Mouse (Mus musculus) small intestine, adult 2 months (tissue): ENCODE data around the gene Mb. TPM values are rescaled to one million over a fixed set of nuclear protein-coding genes. Genes with fewer than 3 reads are reported as not detected.

ENCODE experiments used
- H3K27ac ChIP-seq: fragments of 200-500 bp; 2 replicates; pipeline ENCODE4 v1.5.1; 2012; ENCODE audit warnings: low read depth, low read length, control low read depth, inconsistent platforms; ENCODE audit not compliant: insufficient read depth
- H3K27me3 ChIP-seq: fragments of 200-500 bp; 2 replicates; pipeline ENCODE4 v1.6.1; 2012; ENCODE audit warnings: mild to moderate bottlenecking, moderate library complexity, low read length, inconsistent platforms; ENCODE audit not compliant: control insufficient read depth, insufficient read depth
- H3K36me3 ChIP-seq: fragments of 200-500 bp; 2 replicates; pipeline ENCODE4 v1.6.1; 2012; ENCODE audit warnings: mild to moderate bottlenecking, low read length, control low read depth, inconsistent platforms; ENCODE audit not compliant: control insufficient read depth, insufficient read depth
- H3K4me1 ChIP-seq: fragments of 200-500 bp; 2 replicates; pipeline ENCODE4 v1.6.1; 2012; ENCODE audit warnings: low read length, inconsistent platforms, mixed read lengths; ENCODE audit not compliant: control insufficient read depth, insufficient read depth, insufficient read length
- H3K4me3 ChIP-seq: fragments of 200-500 bp; 2 replicates; pipeline ENCODE4 v1.5.1; 2012; ENCODE audit warnings: low read depth, mild to moderate bottlenecking, control low read depth, inconsistent platforms, low read length, moderate library complexity
- CTCF ChIP-seq: fragments of 200-500 bp; IDR thresholded peaks from 2 replicates; pipeline ENCODE4 v1.5.1; 2012; ENCODE audit warnings: low read depth, mild to moderate bottlenecking, control low read depth, inconsistent platforms, low read length, moderate library complexity, mixed read lengths; ENCODE audit not compliant: insufficient replicate concordance, insufficient read length; ENCODE audit errors: extremely low read depth
- POLR2A ChIP-seq: fragments of 200-500 bp; IDR thresholded peaks from 2 replicates; pipeline ENCODE4 v1.6.1; 2012; ENCODE audit warnings: low read depth, mild to moderate bottlenecking, control low read depth, inconsistent platforms, low read length, moderate library complexity
- WGBS: fragments of 180-500 bp; shearing (Covaris S2); methylation state at CpG from one replicate; pipeline ENCODE4 v1.1.7; 2018; 5-methylcytosine and 5-hydroxymethylcytosine counted together
- polyA plus RNA-seq: library from polyadenylated mRNA; depleted of rRNA; stranded (reverse); fragments of >200 nt; gene quantifications from 2 replicates; pipeline ENCODE4 v1.2.3, GENCODE M21; 2012

Mb gene
- polyA plus RNA-seq, 1 experiment: not detected

DNA sequence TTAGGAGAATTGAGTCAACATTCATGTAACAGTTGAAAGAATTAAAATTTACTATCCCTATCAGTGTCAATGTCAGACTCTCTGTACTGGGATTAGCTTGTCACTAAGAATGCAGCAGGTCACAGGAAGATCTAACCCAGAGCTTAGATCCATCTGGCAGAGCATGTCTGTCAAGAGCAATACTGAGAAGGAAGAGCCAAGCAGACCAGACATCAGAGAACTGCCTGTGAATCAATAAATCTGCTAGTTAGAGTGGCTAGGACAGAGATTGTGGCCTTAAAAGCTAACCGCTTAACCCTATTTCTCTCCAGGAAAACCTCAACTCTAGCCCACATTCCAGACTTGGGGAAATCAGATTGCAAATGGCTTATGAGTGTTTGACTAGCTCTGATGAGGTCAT lies 36.0 kb upstream of the Mb start:
- Histone ChIP-seq H3K27me3 (no peaks in the 10 kb centered on the region), H3K4me1 (no peaks in the 10 kb centered on the region), H3K4me3 (no peak overlapping the region), H3K27ac (no peak overlapping the region), H3K36me3 (peaks cover 12% of the 10 kb centered on the region)
- WGBS: 94% methylated on average over 1 of the region's 1 CpGs
- no peak for TF ChIP-seq CTCF
- no peak for TF ChIP-seq POLR2A

DNA sequence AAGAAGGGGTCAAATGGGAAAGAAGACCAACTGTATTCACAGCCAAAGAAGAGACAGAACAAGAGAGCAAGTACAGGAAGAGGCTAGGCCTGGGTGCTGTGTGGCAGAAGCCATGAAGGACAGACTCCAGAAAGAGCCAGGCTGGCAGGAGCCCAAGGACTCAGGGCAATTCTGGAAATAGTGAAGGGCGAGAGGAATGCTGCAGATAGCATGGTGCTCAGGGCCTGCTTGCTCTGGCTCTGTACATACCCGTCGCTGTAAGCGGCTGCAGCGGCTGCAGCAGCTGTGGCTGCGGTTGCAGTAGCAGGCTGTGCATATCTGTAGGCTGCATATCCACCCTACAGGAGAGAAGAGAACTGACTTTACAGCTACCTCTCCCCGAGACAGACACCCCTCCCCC lies 35.3 kb upstream of the Mb start:
- WGBS: 88% methylated on average over 7 of the region's 7 CpGs
- no peak overlapping the region for H3K27ac ChIP-seq
- TF ChIP-seq CTCF (no peak), POLR2A (no peak)
- no peaks in the 10 kb centered on the region for H3K4me1 ChIP-seq
- no peak overlapping the region for H3K4me3 ChIP-seq
- peaks cover 12% of the 10 kb centered on the region for H3K36me3 ChIP-seq
- no peaks in the 10 kb centered on the region for H3K27me3 ChIP-seq

DNA sequence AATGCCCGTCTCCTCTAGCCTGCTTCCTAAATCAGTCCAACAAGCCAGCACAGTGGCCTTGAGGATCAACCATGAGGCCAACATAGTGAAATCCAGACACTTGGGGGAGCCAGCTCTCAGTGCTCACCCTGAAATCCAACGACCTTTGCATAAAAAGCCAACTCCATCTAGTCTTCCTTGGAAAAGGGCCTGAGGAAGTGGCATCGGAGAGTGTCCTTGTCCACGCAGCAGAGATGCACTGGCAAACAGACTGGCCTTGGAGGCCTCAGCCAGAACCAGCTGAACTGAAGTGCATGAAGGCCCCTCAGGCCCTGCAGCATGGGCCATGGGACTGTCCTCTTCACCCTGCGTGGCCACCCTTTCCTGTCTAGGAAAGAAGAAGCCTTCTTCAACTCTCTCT lies 31.0 kb upstream of the Mb start:
- no peak for TF ChIP-seq POLR2A
- TF ChIP-seq CTCF: no peak
- no peaks in the 10 kb centered on the region for H3K27me3 ChIP-seq
- peaks cover 19% of the 10 kb centered on the region for H3K36me3 ChIP-seq
- H3K4me1 ChIP-seq: no peaks in the 10 kb centered on the region; the same call in 1 of the 2 replicates
- H3K4me3 ChIP-seq: no peak overlapping the region
- no peak overlapping the region for H3K27ac ChIP-seq
- WGBS: 77% methylated on average over 5 of the region's 5 CpGs

DNA sequence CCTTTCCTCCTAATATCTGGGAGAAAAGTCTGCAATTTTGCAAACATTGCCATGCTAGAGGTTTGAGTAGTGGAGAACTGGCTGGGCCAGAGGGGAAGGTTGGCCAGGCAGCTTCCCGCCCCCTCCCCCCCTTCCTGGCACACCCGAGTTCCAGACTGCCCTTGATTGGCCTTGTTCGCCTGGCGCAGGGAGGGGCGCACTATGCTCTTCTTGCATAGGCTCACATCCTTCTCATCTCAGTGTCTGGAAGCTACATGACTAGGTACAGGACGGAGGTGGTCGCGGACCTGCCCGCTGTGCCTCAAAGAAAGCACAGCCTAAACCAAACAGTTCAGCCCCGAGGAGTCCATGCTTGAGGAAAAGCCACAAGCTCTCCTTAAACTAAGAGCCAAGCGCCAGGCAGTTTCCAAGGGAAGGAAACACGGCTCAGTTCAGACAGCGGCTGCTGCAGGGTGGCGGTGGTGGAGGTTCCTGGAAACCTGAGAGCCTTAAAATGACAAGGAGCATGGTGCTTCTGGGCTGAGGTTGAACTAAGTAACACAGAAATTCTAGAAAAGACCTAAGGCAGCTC lies 30.3 kb upstream of the Mb start:
- peaks cover 16% of the 10 kb centered on the region for H3K36me3 ChIP-seq
- H3K27me3 ChIP-seq: no peaks in the 10 kb centered on the region
- no peak for TF ChIP-seq CTCF
- no peak for TF ChIP-seq POLR2A
- no peak overlapping the region for H3K4me3 ChIP-seq
- 82% methylated on average over 14 of the region's 14 CpGs for WGBS
- H3K4me1 ChIP-seq: no peaks in the 10 kb centered on the region; the same call in 1 of the 2 replicates
- H3K27ac ChIP-seq: no peak overlapping the region

DNA sequence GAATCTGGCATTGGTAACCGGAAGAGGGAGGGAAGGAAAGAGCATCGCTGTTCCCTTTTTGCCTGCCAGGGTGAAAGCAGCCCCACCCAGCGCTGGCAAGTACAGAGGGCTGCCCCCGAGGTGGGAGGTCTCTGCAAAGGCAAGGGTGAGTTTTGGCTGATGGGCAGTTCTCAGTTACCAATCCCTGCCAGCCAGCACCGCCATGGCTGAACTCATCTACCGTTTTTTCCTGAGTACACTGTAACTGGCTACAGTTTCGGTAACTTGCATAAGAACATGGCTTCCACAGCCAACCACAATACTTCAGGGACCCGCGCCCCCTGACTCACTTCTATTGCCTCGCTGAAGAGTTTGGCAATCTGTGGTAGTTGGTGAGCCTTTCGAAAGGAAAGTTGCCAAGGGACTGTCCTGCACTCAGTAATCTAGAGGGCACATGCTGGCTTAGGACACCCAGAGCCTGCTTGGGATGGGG lies 29.5 kb upstream of the Mb start:
- Histone ChIP-seq H3K36me3 (peaks cover 14% of the 10 kb centered on the region), H3K4me3 (no peak overlapping the region), H3K27ac (no peak overlapping the region), H3K27me3 (no peaks in the 10 kb centered on the region), H3K4me1 (no peaks in the 10 kb centered on the region; the same call in 1 of the 2 replicates)
- 86% methylated on average over 11 of the region's 11 CpGs for WGBS
- TF ChIP-seq CTCF: no peak
- no peak for TF ChIP-seq POLR2A

DNA sequence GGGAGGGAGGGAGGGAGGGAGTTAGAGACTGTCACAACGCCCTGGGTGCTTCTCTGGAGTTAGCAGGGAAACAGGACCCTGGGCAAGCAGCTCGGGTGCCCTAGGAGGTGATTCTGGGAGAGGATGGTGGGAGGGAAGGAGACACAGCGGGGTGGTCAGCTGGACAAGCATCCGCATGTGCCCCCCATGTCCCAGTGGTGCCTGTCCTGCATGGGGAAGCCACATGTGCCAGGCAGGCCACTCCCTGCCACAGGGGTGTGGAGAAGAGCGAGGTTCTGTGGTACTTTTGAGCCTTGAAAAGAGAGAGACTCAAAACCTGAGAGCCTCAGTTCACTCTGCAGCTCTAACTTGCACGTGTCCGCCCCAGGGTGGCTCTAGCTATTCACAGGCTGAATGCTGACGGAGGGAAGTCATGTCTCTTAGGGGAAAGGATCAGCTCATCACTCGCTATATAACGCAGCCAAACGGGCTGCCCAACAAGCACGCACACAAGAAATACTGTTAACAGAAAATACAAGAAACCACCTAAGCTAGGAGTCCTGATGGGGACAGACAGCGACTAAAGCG lies 28.9 kb upstream of the Mb start:
- TF ChIP-seq CTCF (no peak), POLR2A (no peak)
- Histone ChIP-seq H3K4me1 (no peaks in the 10 kb centered on the region; the same call in 1 of the 2 replicates), H3K36me3 (peaks cover 13% of the 10 kb centered on the region), H3K27me3 (no peaks in the 10 kb centered on the region), H3K4me3 (no peak overlapping the region), H3K27ac (no peak overlapping the region)
- 91% methylated on average over 14 of the region's 14 CpGs for WGBS

DNA sequence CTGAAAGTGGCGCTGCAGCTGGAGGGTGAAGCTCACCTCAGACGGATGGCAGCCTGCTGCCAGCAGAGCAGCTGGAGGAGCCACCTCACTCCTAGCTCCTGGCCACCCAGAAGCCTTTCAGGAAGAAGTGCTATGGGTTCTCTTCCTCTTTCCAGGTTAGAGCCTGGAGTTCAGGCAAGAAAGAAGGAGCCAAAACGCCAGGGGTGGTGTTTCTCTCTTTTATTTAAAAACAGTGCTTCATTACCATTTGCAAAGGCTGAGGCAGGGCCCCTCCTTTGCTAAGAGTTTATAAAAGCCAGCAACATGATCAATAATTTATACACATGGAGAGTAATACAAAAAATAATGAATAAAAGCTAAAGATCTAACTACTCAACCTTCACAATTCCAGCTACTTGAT lies 28.3 kb upstream of the Mb start:
- Histone ChIP-seq H3K27me3 (no peaks in the 10 kb centered on the region), H3K4me3 (no peak overlapping the region), H3K4me1 (no peaks in the 10 kb centered on the region; the same call in 1 of the 2 replicates), H3K36me3 (peaks cover 11% of the 10 kb centered on the region), H3K27ac (no peak overlapping the region)
- 76% methylated on average over 3 of the region's 3 CpGs for WGBS
- TF ChIP-seq CTCF (no peak), POLR2A (no peak)

DNA sequence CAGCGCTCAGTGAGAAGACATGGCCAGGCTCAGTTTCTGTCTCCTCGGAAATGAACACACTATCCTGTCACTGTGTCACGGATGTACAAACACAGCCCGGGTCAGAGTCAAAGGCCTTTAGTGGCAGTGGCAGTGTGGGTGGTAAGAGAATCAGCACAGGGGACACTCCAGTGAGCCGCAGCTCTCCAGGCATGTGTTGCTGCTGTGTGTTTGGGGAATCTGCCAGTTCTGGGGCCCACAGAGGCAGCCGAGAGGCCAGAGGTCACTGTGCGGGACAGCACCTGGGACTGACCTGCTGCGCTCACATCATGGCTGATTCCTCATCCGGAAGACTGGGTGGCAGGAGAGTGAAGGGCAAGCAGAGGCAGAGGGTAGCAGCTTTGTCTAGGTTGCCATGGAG lies 27.4 kb upstream of the Mb start:
- peaks cover 2% of the 10 kb centered on the region; the same call in 1 of the 2 replicates for H3K4me1 ChIP-seq
- H3K4me3 ChIP-seq: no peak overlapping the region
- peaks cover 11% of the 10 kb centered on the region; the same call in 1 of the 2 replicates for H3K36me3 ChIP-seq
- TF ChIP-seq CTCF (no peak), POLR2A (no peak)
- H3K27ac ChIP-seq: no peak overlapping the region
- WGBS: 92% methylated on average over 9 of the region's 9 CpGs
- H3K27me3 ChIP-seq: no peaks in the 10 kb centered on the region
